Mouse (Mus musculus): ENCODE results near the gene Rarb.

- TF ChIP-seq POLR2A (IDR thresholded peaks at IDR 0.05; ENCODE audit: extremely low read depth, insufficient read depth, low read length) (no peak), CTCF (IDR thresholded peaks at IDR 0.05; ENCODE audit: extremely low read depth, insufficient read depth, low read length) (no peak)
Measured at GRCm38 (mm10) chr14:16384783-16385182, 434.2 kb downstream of the Rarb start.

Measured in cortical plate, adult 2 months (tissue).